Mouse (Mus musculus) monocyte, adult 5-6 weeks (primary cell): ENCODE data around the gene Vangl2. TPM values are rescaled to one million over a fixed set of nuclear protein-coding genes. Genes with fewer than 3 reads are reported as not detected.
A peak's percentile ranks its signal among the peaks of the same experiment; 100 is the strongest.

Experiments used
- ATAC-seq: fragments of 153-309, 156-312 bp; replicated peaks from 2 replicates; pipeline ENCODE4 v1.8.0; 2017; ENCODE audit warnings: mild to moderate bottlenecking; ENCODE audit not compliant: low TSS enrichment, insufficient number of reproducible peaks, severe bottlenecking, poor library complexity, low FRiP score
- total RNA-seq: library from RNA; stranded (forward); fragments of 200-1000, 200-491, 200-594 nt; gene quantifications from 3 replicates; pipeline ENCODE4 v1.2.3, GENCODE M21; 2017

Vangl2 gene
- total RNA-seq, 1 experiment from 2014 or later = 0.67 TPM

GRCm38 (mm10) chr1:172012030-172012429 is 16.2 kb downstream of the Vangl2 start:
- ATAC-seq = 0 out of 2 replicates have a peak, but pooled peaks have one; percentile 59

- no peak for ATAC-seq
Observed at GRCm38 (mm10) chr1:172010042-172010824, 18.0 kb downstream of the Vangl2 start.

DNA sequence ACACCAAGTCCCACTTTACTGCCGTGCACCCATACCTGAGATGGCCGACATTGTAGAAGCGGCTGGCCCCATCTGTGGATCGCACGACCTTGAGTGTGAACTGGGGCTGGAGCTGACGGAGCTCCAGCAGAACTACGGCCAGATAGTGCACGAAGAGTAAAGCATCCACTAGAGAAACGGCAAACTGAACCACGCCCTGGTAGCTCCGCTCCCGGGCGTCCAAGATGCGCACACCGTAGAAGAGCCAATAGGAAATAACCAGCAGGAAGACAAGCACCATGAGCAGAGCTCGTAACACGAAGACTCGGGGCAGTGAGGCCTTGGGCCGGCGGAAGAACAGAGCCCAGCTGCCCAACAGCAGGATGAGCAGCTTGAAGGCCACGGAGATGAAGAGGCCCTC is 18.8 kb downstream of the Vangl2 start:
- no peak for ATAC-seq

DNA sequence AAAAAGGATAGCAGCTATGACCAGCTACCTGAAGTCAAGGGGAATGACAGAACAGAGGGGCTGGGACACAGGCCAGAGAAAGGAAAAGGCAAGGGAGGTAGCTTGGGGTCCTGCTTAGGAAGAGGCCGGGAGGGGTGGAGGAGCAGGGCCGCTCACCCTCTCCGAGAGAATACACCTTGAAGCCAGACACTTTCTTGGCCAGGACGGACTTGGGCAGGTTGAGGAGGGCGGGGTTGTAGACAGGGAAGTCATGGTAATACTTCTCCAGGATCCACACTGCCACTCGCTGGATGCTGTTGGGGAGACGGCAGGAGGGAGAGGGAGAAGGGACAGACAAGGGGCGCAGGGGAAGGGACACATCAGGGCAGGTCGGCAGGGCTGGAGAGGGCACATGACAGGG is 19.9 kb downstream of the Vangl2 start:
- ATAC-seq = no peak

DNA sequence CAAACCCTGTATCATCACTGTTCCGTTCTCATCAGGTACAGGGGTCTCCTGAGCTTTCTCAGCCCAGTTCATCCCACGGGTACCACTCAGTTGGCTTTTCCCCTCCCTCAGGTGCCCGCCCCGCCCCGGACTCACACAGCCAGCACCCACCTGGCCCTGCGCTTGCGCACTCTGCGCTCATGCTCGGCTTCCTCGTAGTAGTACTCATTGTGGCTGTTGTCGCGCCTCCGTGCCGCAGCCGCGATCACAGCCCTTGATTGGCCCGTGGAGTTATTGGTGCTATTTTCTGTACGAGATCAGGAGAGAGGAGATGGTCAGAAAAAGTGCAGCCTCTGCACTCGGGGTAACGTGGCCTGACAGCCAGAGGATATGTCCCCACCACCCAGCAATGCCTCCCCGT is 20.5 kb downstream of the Vangl2 start:
- ATAC-seq = no peak

DNA sequence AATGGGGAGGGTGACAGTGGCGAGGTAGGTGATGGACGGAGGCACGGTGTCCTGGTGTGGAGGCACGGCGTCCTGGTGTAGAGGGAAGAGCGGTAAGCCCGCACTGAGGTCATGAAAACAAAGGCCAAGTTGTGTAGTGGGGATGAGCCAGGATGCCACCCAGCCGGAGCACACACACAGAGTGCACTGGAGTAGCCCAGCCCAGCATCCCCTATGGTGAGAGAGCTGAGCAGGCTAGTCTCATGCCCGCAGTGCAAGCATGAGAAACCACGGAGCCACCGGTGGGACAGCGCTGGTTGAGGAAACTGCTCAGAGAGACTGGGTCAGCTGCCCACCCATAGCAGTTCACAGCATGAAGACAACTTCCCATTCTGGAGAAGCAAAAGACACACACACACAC is 26.6 kb downstream of the Vangl2 start:
- ATAC-seq = no peak

GRCm38 (mm10) chr1:172000641-172001040 is 27.6 kb downstream of the Vangl2 start:
- peak; percentile 91 for ATAC-seq

DNA sequence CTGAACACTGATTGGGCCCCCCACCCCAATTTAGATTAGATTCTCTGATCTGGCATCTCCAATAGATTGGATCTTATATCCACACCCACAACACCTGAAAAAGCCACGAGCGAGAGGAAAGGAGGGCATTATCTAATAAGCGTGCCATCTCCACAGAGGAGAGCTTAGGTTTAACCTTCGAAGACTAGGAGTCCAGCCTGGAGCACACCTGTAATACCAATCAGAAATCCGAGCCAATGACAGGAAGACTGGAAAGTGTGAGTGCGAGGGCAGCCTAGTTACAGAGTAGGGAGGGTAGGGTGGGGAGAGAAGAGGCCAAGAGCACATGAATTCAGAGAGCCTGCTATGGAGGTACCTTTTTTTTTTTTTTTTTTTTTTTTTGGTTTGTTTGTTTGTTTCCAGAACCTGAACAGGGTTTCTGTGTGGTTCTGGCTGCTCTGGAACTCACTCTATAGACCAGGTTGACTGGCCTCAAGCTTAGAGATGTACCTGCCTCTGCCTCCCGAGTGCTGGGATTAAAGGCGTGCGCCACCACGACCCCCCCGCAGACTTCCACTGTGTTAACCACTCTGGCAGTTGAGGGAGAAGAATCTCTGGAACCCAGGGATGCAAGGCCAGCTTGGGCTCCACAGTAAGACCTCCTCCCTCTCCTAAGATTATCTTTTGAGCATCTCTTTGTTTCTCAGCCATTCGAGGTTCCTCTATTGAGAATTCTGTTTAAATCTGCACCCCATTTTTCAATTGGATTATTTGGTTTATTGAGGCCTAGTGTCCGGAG is 29.2 kb downstream of the Vangl2 start:
- ATAC-seq = no peak

DNA sequence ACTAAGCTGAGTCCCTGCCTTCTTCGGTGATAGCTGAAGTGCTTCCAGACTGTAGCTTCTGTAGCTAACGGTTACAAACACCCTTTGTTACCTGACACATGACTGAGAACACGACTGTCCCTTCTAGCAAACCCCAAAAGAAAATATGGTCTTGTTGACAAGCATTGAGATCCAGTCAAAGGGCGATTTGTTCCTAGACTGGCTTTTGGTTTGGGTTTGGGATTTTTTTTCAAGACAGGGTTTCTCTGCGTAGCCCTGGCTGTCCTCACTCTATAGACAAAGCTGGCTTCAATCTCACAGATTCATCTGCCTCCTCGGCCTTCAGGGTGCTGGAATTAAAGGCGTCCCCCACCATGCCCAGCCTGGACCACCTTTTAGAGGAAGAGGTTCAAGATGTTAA is 31.5 kb downstream of the Vangl2 start:
- ATAC-seq = no peak

DNA sequence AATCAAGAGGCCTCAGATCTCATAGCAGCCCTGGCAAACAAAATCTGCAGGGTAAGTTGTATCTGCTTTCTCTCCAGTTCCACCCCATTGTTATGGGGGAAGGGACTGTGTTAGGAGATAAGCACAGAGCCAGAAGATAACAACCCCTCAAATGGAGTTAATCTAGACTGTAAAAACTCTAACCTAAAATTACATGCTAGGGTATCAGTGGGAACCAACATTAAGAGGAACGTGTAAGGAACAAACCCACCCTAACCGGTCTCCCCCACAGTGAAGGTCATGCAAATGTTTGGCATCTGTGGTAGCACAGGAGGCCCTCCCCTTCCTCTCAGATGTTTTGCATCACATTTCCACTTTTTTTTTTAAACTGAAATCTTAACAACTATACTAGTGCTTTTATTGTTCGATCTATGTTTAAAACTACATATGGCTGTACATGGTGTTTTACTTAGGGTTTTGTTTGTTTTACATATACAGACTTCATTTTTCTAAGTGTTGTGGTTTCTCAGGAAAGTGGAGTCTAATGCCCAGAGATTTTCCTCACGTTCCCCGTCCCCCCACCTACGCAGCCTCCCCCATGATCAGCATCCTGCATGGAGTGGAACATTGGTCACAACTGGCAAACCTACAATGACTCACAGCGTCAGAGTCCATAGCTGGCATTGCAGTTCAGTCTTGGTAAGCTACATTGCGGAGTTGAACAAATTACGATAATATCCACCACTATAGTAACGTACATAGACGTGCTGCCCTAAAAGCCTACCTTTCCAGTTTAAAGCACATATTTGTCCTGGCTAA is 33.1 kb downstream of the Vangl2 start:
- no peak for ATAC-seq

DNA sequence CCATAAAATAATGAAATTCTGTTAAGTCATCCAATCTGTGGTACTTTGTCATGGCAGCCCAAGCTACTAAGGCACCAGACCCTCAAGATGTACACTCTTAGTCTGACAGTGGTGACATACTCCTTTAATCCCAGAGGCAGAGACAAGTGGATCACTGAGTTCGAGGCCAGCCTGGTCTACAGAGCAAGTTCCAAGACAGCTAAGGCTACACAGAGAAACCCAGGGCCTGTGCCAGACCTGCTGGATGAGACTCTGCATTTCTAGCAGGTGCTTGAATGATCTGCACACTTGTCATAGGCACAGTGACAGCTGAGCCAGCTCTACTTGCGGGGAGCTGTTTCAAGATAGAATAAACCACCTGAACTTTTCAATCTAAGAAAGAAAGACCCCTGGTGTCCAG is 33.7 kb downstream of the Vangl2 start:
- no peak for ATAC-seq

- no peak for ATAC-seq
Observed at GRCm38 (mm10) chr1:171992901-171993530, 35.2 kb downstream of the Vangl2 start.

DNA sequence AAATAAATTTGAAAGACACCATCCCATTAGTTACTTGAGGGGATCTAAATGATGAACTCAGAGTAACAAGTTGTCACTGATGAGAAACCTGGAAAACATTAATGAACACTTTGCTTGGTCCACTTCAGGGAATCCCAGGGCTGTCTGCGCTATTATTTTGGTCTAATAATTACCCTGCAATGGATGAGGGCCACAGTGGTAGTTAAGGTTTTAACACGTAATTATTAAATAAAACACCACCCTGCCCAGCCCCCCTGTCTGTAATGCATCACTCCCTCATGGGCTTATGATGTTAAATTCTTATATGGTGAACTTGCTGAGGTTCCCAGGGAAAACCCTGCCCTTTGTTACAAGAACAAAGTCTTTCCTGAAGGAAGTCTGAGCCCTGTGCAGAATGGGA is 36.4 kb downstream of the Vangl2 start:
- no peak for ATAC-seq

DNA sequence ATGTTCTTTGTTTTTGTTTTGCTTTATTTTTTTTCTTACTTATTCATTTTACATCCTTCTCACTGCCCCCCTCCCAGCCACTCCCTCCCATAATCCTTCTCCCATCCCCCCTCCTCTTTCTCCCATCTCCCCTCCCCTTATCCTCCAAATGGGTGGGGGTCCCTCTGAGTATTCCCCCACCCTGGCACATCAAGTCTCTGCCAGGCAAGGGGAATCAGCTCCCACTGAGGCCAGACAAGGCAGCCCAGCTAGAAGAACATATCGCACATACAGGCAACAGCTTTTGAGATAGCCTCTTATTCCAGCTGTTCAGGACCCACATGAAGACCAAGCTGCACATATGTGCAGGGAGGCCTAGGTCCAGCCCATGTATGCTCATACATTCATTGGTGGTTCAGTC is 44.1 kb downstream of the Vangl2 start:
- no peak for ATAC-seq

DNA sequence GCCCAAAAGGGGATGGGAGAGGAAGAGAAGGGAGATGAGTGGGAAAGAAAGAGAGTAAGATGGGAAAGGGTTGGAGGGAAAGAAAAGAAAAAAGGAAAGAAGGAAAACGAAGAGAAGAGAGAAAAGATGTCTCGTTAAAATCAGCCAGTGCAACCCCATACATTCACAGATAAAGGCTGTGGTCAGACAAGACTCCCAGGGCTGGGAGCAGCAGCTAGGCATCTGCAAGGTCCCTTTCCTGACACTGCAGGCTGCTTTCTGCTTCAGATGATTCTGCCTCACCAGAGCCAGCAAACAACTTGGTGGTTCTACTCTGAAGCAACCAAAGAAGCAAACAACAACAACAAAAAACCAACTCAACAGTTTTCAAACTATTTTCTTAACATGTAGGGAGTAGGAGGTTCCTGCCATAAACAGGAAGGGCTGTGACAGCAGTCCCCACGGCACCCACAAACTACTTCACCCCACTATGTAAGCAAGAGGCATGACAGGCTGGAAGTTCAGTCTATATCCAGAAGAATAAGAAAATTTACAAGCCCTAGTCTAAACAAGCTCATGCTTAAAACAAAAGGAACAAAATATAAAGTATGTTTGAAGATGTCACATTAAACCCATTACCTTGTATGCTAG is 44.8 kb downstream of the Vangl2 start:
- no peak for ATAC-seq

DNA sequence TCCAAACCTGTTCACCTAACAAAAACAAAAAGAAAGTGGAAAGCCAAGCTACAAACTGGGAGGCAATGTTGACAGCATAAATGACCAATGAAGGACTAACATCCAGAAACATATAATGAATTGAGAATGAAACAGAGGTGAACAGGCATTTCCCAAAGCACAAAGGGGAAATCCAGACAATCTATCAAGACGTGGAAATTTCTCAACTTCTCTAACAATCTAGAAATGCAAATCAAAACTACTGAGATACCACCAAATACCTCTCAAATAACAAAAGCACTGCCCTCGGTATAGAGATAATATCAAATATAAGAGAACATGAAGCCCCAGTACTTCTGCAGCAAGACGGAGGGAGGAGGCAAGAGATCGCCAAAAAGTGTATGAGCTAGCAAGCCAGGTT is 45.5 kb downstream of the Vangl2 start:
- ATAC-seq = no peak

GRCm38 (mm10) chr1:171982170-171982569 is 46.1 kb downstream of the Vangl2 start:
- ATAC-seq = no peak

DNA sequence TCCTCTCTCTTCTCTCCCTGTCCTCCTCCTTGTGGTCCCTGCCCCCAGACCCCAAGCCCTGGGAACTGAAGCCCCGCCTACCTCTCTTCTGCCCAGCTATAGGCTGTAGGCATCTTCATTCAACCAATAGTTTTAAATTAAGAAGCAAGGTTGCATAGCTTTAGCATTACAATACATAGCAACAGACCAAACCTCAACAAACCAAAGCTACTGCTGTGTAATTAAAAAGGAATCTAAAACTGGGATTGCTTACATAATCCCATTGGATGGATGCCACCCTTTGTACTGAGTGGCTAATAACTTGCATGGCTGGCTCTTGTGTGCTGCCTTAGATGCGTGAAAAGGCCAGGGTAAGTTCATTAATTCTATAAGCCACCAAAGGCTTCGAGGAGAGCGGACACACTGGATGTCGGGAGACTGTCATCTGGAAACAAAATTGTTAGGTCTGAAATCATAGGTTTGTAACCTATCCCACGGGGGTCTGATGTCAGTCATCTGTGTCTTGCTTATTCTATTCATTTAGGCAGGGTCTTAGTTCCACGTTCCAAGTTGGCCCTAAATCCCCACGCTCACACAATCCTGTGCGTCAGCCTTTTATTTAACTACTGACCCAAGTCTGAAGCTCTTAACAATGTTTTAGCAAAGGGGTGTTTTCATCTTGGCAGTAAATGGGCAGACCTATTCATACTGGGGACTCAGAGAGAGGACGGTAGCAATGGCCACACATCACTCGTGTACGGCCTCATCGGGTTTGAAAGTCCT is 48.1 kb downstream of the Vangl2 start:
- no peak for ATAC-seq
